ENCODE assay signal across 24 mouse cellular contexts in the genomic region with DNA sequence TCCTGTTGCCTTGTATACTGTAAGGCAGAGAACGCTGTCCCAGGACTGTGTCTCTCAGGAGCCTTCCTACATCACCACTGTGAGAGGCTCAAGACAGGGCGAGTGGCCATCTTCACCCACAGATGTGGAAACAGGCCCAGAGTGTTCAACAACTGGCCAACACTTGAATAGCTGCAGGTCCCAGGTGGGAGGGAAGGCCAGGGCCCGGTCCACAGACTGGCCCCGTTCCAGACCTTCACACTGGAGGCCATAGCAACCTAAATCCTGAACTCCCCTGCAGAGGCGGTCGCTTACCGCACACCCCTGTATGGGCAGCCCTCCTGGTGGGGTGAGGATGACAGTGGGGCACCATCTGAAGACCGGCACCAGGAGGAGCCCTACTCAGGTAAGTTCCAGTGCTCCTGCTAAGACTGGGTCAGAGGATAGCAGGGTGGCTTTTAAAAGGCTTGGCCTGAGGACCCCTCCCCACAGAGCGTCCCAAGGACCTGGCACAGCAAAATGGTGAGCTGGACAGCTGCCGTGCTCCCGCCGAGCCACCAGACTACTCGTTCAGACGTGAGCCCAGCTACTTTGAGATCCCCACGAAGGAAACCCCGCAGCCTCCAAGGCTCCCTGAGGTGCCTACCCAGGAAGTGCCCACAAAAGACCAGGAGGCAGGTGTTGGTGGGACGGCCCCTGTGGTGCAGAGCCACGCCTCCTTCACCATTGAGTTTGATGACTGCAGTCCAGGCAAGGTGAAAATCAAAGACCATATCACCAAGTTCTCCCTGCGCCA. TPM values are rescaled to one million over a fixed set of nuclear protein-coding genes. Genes with fewer than 3 reads are reported as not detected.
DNase-seq lines count a peak whose midpoint lies in the region; ATAC-seq lines count a peak whose summit lies in the region.
"Had no signal": no experiment of that assay in that cellular context is flagged by ENCODE, and none has a peak within 500 bp of the region (broad histone marks: within the 10 kb centered on the region; RNA-seq: fewer than 3 reads in every experiment).

No protein-coding gene starts in this region.

- ATAC-seq in cerebellum, adult (ENCODE audit: insufficient number of reproducible peaks, low FRiP score, low TSS enrichment), result no peak
- ATAC-seq in midbrain, embryonic 11.5 days (ENCODE audit: low FRiP score), result no peak
- no peak for ATAC-seq in midbrain, embryonic 13.5 days
- no peak for ATAC-seq in inflammation-experienced regulatory T-cells, adult 6 months
- ATAC-seq: forebrain, postnatal 0 days had no signal

- 87% methylated on average over 19 of the region's 19 CpGs for WGBS in midbrain, embryonic 11.5 days
- 89% methylated on average over 19 of the region's 19 CpGs for WGBS in midbrain, embryonic 13.5 days

- no peaks in the 10 kb centered on the region for H3K9me3 ChIP-seq in midbrain, embryonic 11.5 days (ENCODE audit: control insufficient read depth, low read length)
- H3K9me3 ChIP-seq in midbrain, embryonic 13.5 days, result no peaks in the 10 kb centered on the region
- H3K9me3 ChIP-seq: embryonic facial prominence, embryonic 13.5 days; forebrain, embryonic 12.5 days; G1E; heart, embryonic 12.5 days; limb, embryonic 13.5 days; lung, embryonic 15.5 days; midbrain, embryonic 10.5 days; neural tube, embryonic 12.5 days had no signal

- H3K4me2 ChIP-seq in midbrain, embryonic 11.5 days, result no peak overlapping the region
- H3K4me2 ChIP-seq in midbrain, embryonic 13.5 days (replicated peaks), result no peak overlapping the region
- H3K4me2 ChIP-seq: embryonic facial prominence, embryonic 13.5 days; forebrain, embryonic 12.5 days; heart, embryonic 12.5 days; hindbrain, embryonic 14.5 days; limb, embryonic 13.5 days; liver, embryonic 11.5 days; lung, embryonic 15.5 days; neural tube, embryonic 12.5 days had no signal

- H3K36me3 ChIP-seq in midbrain, embryonic 11.5 days (ENCODE audit: control insufficient read depth, insufficient read depth, low read length), result 0 out of 2 replicates have a peak, but pooled peaks cover 3% of the 10 kb centered on the region
- H3K36me3 ChIP-seq in midbrain, embryonic 13.5 days, result peaks cover 94% of the 10 kb centered on the region
- H3K36me3 ChIP-seq: G1E had no signal

- H3K27ac ChIP-seq in midbrain, embryonic 11.5 days (ENCODE audit: low read depth, low read length), result no peak overlapping the region
- no peak overlapping the region for H3K27ac ChIP-seq in midbrain, embryonic 13.5 days
- H3K27ac ChIP-seq: embryonic facial prominence, embryonic 13.5 days; forebrain, embryonic 12.5 days; heart, adult 2 months; hindbrain, embryonic 14.5 days; limb, embryonic 13.5 days; lung, embryonic 15.5 days; neural tube, embryonic 12.5 days had no signal

- H3K9ac ChIP-seq in midbrain, embryonic 11.5 days (ENCODE audit: low read length), result no peak overlapping the region
- H3K9ac ChIP-seq in midbrain, embryonic 13.5 days (replicated peaks), result no peak overlapping the region
- H3K9ac ChIP-seq: embryonic facial prominence, embryonic 13.5 days; forebrain, embryonic 12.5 days; forebrain, postnatal 0 days; heart, embryonic 12.5 days; hindbrain, embryonic 14.5 days; limb, embryonic 13.5 days; lung, embryonic 15.5 days; neural tube, embryonic 12.5 days had no signal

- no peak overlapping the region for H3K4me3 ChIP-seq in midbrain, embryonic 11.5 days (ENCODE audit: low read depth, low read length)
- no peak overlapping the region for H3K4me3 ChIP-seq in midbrain, embryonic 13.5 days (replicated peaks)
- H3K4me3 ChIP-seq: embryonic facial prominence, embryonic 13.5 days; forebrain, embryonic 12.5 days; heart, adult 2 months; heart, embryonic 12.5 days; limb, embryonic 13.5 days; lung, embryonic 15.5 days; midbrain, embryonic 10.5 days; myocyte; neural tube, embryonic 12.5 days had no signal

- DNase-seq in cerebellum, adult 11 months, result peak; percentile 34
- DNase-seq in gastrocnemius, postnatal 10 days, result peak; percentile 6
- DNase-seq in gastrocnemius, postnatal 36 days, result no peak
- peak; percentile 68 for DNase-seq in midbrain, embryonic 11.5 days (ENCODE audit: low spot score, missing footprints)
- DNase-seq in cerebellum, postnatal 25 days, result peak; percentile 27 to 53
- DNase-seq: adrenal gland, postnatal 10 days; forebrain, postnatal 0 days; gastrocnemius, postnatal 25 days; heart, adult 2 months; kidney, postnatal 14 days had no signal

- H3K4me1 ChIP-seq in midbrain, embryonic 11.5 days (ENCODE audit: control insufficient read depth, insufficient read depth, low read length), result no peaks in the 10 kb centered on the region
- no peaks in the 10 kb centered on the region for H3K4me1 ChIP-seq in midbrain, embryonic 13.5 days (replicated peaks)
- H3K4me1 ChIP-seq: embryonic facial prominence, embryonic 13.5 days; forebrain, embryonic 12.5 days; heart, embryonic 12.5 days; limb, embryonic 13.5 days; lung, embryonic 15.5 days; neural tube, embryonic 12.5 days had no signal

- no peaks in the 10 kb centered on the region for H3K27me3 ChIP-seq in midbrain, embryonic 11.5 days (ENCODE audit: control insufficient read depth, insufficient read depth, low read length)
- no peaks in the 10 kb centered on the region for H3K27me3 ChIP-seq in midbrain, embryonic 13.5 days
- H3K27me3 ChIP-seq: embryonic facial prominence, embryonic 13.5 days; forebrain, embryonic 12.5 days; heart, embryonic 12.5 days; limb, embryonic 13.5 days; lung, embryonic 15.5 days; neural tube, embryonic 12.5 days had no signal

- intact Hi-C loops in gastrocnemius, postnatal 36 days (cut with DNase I), result no loop called here

RNA-seq across cellular contexts. Expression of a gene that starts 14.8 kb away (rescaled TPM):
- total RNA-seq in gastrocnemius, postnatal 10 days (2021), result 10 to 100 TPM; 11.2 to 12.6 TPM
- total RNA-seq in gastrocnemius, postnatal 36 days (2021), result 10 to 100 TPM; 11.2 to 12.3 TPM
- polyA plus RNA-seq in midbrain, embryonic 11.5 days (2014; fragmentation: Nextera tagmentation; extraction: Ambion mirVana), result 5.2 and 5.5 TPM in 2 replicates
- 20.2 and 22.0 TPM in 2 replicates for polyA plus RNA-seq in midbrain, embryonic 13.5 days (2015; fragmentation: Nextera tagmentation; extraction: Ambion mirVana)
- polyA plus RNA-seq in inflammation-experienced regulatory T-cells, adult 6 months (2017; shearing (Covaris generic)), result 1 to 10 TPM; 2.4 to 5.1 (median 4.1) TPM
- polyA plus RNA-seq: G1E had no signal

RNA-seq across cellular contexts. Expression of a gene that starts 25.4 kb away (rescaled TPM):
- total RNA-seq in gastrocnemius, postnatal 10 days (2021), result 1 to 10 TPM; 7.3 to 9.1 TPM
- total RNA-seq in gastrocnemius, postnatal 36 days (2021), result 1 to 10 TPM; 2.3 to 3.0 TPM
- polyA plus RNA-seq in midbrain, embryonic 11.5 days (2014; fragmentation: Nextera tagmentation; extraction: Ambion mirVana), result 3.5 and 4.2 TPM in 2 replicates
- 5.2 and 6.4 TPM in 2 replicates for polyA plus RNA-seq in midbrain, embryonic 13.5 days (2015; fragmentation: Nextera tagmentation; extraction: Ambion mirVana)
- polyA plus RNA-seq in inflammation-experienced regulatory T-cells, adult 6 months (2017; shearing (Covaris generic)), result 1 to 10 TPM in 2 of 3 experiments, not detected in 1; 1.6 to 6.0 TPM

RNA-seq across cellular contexts. Expression of a gene that starts 56.4 kb away (rescaled TPM):
- total RNA-seq in gastrocnemius, postnatal 10 days (2021), result 1 to 10 TPM; 1.8 to 2.1 TPM
- total RNA-seq in gastrocnemius, postnatal 36 days (2021), result 1 to 10 TPM in 1 of 2 experiments, under 1 TPM in 1; 0.79 to 1.1 TPM
- 4.8 and 5.1 TPM in 2 replicates for polyA plus RNA-seq in midbrain, embryonic 11.5 days (2014; fragmentation: Nextera tagmentation; extraction: Ambion mirVana)
- polyA plus RNA-seq in midbrain, embryonic 13.5 days (2015; fragmentation: Nextera tagmentation; extraction: Ambion mirVana), result 2.8 and 3.3 TPM in 2 replicates
- polyA plus RNA-seq in inflammation-experienced regulatory T-cells, adult 6 months (2017; shearing (Covaris generic)), result 1 to 10 TPM; 3.7 to 4.3 (median 3.8) TPM

Comparison
In these comparisons a context has a peak if more than half of its experiments do, and no peak if none do; other contexts are left out.
1. DNase-seq: peak in cerebellum, adult 11 months (single experiment), gastrocnemius, postnatal 10 days (single experiment), midbrain, embryonic 11.5 days (single experiment) and cerebellum, postnatal 25 days (2 of 2); none in gastrocnemius, postnatal 36 days (0 of 2).